Mouse (Mus musculus): ENCODE measurements at regions not wholly inside any gene's neighbourhood (a gene's known extent, or its start where the extent isn't known, plus 50 kb on each side); places are given as distances from the start of the nearest gene placed in this dataset.

- H3K4me3 ChIP-seq = no peak overlapping the region
- H3K27ac ChIP-seq = 0 out of 2 replicates have a peak overlapping the region, but pooled peaks have one; percentile 8
- no peak for DNase-seq
- TF ChIP-seq CTCF (IDR thresholded peaks at IDR 0.05) = no peak
- intact Hi-C loops (cut with DNase I) = no loop called here
These were observed 58.8 kb upstream of the Nfe2l2 start for GRCm38 (mm10) chr2:75763252-75763651.

- intact Hi-C loops (cut with DNase I) = no loop called here
- peak overlapping the region; percentile 20 for H3K27ac ChIP-seq
- no peak for TF ChIP-seq CTCF (IDR thresholded peaks at IDR 0.05)
These were observed 57.6 kb upstream of the Nfe2l2 start for GRCm38 (mm10) chr2:75762030-75762429.

DNA sequence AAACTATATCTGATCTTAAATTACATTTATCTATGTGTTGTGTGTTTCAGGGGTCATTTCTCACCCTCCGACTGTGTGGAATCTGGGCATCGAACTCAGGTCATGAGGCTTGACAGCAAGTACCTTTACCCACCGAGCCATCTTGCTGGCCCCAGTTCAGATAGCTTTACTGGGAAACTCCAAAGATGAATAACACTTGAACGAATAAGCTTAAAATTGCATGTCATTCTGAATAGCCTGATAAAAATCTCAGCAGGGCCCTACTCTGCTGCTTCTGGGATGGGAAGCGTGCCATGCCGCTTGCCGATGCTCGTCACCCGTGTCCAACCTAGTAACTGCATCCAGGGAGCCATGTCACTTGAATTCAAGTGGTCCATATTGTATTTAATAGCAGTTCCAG lies 57.2 kb upstream of the Nfe2l2 start:
- TF ChIP-seq CTCF (IDR thresholded peaks at IDR 0.05) = no peak
- peak overlapping the region; percentile 20 for H3K27ac ChIP-seq
- H3K4me3 ChIP-seq = no peak overlapping the region
- DNase-seq = no peak
- intact Hi-C loops (cut with DNase I) = no loop called here

More at GRCm38 (mm10) chr2:75762030-75762429, 57.6 kb upstream of the Nfe2l2 start:
- DNase-seq = no peak
- H3K4me3 ChIP-seq = no peak overlapping the region

- no peak overlapping the region for H3K4me3 ChIP-seq
- DNase-seq = no peak
- no peak overlapping the region for H3K27ac ChIP-seq
- TF ChIP-seq CTCF (IDR thresholded peaks at IDR 0.05) = no peak
- intact Hi-C loops (cut with DNase I) = no loop called here
These were observed 54.9 kb upstream of the Nfe2l2 start for GRCm38 (mm10) chr2:75759196-75759885.

GRCm38 (mm10) chr2:75758277-75758676 lies 53.8 kb upstream of the Nfe2l2 start:
- TF ChIP-seq CTCF (IDR thresholded peaks at IDR 0.05) = no peak
- DNase-seq = no peak
- intact Hi-C loops (cut with DNase I) = no loop called here
- Histone ChIP-seq H3K27ac (no peak overlapping the region), H3K4me3 (no peak overlapping the region)

DNA sequence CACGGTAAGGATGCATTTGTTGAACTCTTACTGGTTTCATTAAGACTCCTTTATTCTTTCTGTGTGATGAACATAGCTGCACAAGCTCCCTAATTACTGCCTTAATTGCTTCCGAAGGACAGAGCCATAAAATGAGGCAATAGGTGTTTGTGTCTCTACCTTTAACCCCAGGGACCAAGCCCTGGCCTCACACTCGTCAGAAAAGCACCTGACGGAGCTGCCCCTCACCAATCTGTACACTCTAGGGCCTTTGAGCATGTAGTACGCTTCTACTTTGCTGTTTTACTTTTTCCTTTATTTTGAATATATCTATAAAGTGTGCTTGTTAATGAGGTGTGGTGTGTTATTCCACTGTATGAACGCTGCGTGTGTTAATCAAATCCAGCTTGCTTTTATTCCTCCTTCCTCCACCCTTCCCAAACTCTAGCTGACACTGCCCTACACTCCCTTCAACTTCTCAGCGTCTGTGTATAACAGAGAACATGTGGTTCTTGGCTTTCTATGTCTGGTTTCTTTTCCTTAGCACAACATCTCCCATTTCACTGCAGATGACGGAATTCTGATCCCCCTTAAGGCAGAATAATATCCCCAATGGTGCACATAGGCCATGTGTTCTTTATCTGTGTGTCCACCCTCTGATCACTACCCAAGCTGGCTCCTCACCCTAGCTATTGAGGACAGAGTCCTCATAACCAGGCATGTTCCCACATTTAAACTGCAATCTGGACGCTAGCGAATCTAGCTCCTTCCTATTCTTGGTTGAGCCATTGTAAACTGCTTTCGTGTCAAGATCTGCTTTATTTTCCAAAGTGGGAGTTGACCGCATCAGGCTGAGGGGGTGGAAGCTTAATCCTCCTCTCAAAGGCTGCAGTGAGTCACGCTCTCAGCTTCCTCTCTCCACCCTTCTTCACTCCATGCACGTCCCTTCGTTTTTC lies 52.5 kb upstream of the Nfe2l2 start:
- intact Hi-C loops (cut with DNase I) = no loop called here
- Histone ChIP-seq H3K27ac (peak overlapping the region; percentile 67), H3K4me3 (peak overlapping the region; percentile 23)
- DNase-seq = no peak
- no peak for TF ChIP-seq CTCF (IDR thresholded peaks at IDR 0.05)

GRCm38 (mm10) chr2:75754606-75755005 lies 50.2 kb upstream of the Nfe2l2 start:
- Histone ChIP-seq H3K4me3 (no peak overlapping the region), H3K27ac (no peak overlapping the region)
- intact Hi-C loops (cut with DNase I) = no loop called here
- no peak for DNase-seq
- no peak for TF ChIP-seq CTCF (IDR thresholded peaks at IDR 0.05)
